Mouse (Mus musculus) T-helper 1 cell (primary cell): ENCODE results near the gene Prkd2.

Source experiments
- in situ Hi-C: fragments of 300-600 bp; cut with MboI, MseI; formaldehyde crosslinking; loops from one replicate; pipeline ENCODE4 v1.15.1; 2025; ENCODE audit warnings: high pct_unique_total_duplicates

Gene Prkd2

GRCm38 (mm10) chr7:16826571-16826970 is 16.1 kb upstream of the Prkd2 start:
- in situ Hi-C loops, result no loop called here

GRCm38 (mm10) chr7:16827274-16827673 is 15.4 kb upstream of the Prkd2 start:
- in situ Hi-C loops, result no loop called here

- in situ Hi-C loops, result no loop called here
Observed at GRCm38 (mm10) chr7:16830449-16830848, 12.3 kb upstream of the Prkd2 start.

GRCm38 (mm10) chr7:16837916-16838803 is 4.5 kb upstream of the Prkd2 start:
- in situ Hi-C loops, result no loop called here

- in situ Hi-C loops, result no loop called here
Observed at GRCm38 (mm10) chr7:16838804-16839426, 3.8 kb upstream of the Prkd2 start.

- in situ Hi-C loops, result no loop called here
Observed at GRCm38 (mm10) chr7:16839427-16840108, 3.1 kb upstream of the Prkd2 start.

- in situ Hi-C loops, result no loop called here
Observed at GRCm38 (mm10) chr7:16840109-16840491, 2.6 kb upstream of the Prkd2 start.

- in situ Hi-C loops, result no loop called here
Observed at GRCm38 (mm10) chr7:16841078-16841477, 1.6 kb upstream of the Prkd2 start.

GRCm38 (mm10) chr7:16841561-16842560 is 841 bp upstream of the Prkd2 start:
- in situ Hi-C loops, result no loop called here

- in situ Hi-C loops, result no loop called here
Observed at GRCm38 (mm10) chr7:16843441-16844171, 904 bp downstream of the Prkd2 start.

- in situ Hi-C loops, result no loop called here
Observed at GRCm38 (mm10) chr7:16844696-16845071, 2.0 kb downstream of the Prkd2 start.

- in situ Hi-C loops, result no loop called here
Observed at GRCm38 (mm10) chr7:16845072-16845819, 2.5 kb downstream of the Prkd2 start.

- in situ Hi-C loops, result no loop called here
Observed at GRCm38 (mm10) chr7:16845820-16846167, 3.1 kb downstream of the Prkd2 start.

GRCm38 (mm10) chr7:16846775-16847174 is 4.1 kb downstream of the Prkd2 start:
- in situ Hi-C loops, result no loop called here

GRCm38 (mm10) chr7:16847507-16847906 is 4.8 kb downstream of the Prkd2 start:
- in situ Hi-C loops, result no loop called here

GRCm38 (mm10) chr7:16848579-16848978 is 5.9 kb downstream of the Prkd2 start:
- in situ Hi-C loops, result no loop called here

GRCm38 (mm10) chr7:16851636-16852035 is 8.9 kb downstream of the Prkd2 start:
- in situ Hi-C loops, result no loop called here

- in situ Hi-C loops, result no loop called here
Observed at GRCm38 (mm10) chr7:16853302-16853831, 10.7 kb downstream of the Prkd2 start.

GRCm38 (mm10) chr7:16858336-16858735 is 15.6 kb downstream of the Prkd2 start:
- in situ Hi-C loops, result no loop called here
